In genomic region chr15:6624365-6625182, GRCm38 (mm10) we compare ENCODE assay signal across 8 mouse cellular contexts.
DNase-seq lines count a peak whose midpoint lies in the region; ATAC-seq and TF ChIP-seq lines count a peak whose summit lies in the region.

No protein-coding gene starts in this region.

- H3K4me3 ChIP-seq in lung, embryonic 14.5 days (ENCODE audit: low read depth, low read length), result no peak overlapping the region
- H3K4me3 ChIP-seq in lung, postnatal 0 days (ENCODE audit: low read depth, low read length), result no peak overlapping the region

- H3K9ac ChIP-seq in lung, embryonic 14.5 days, result no peak overlapping the region
- H3K9ac ChIP-seq in lung, postnatal 0 days (replicated peaks; ENCODE audit: low read depth), result no peak overlapping the region

- peak overlapping the region; percentile 57 for H3K4me2 ChIP-seq in lung, embryonic 14.5 days
- peak overlapping the region; percentile 25 for H3K4me2 ChIP-seq in lung, postnatal 0 days (replicated peaks; ENCODE audit: low read depth, low read length)

- H3K27ac ChIP-seq in lung, embryonic 14.5 days (ENCODE audit: low read depth), result no peak overlapping the region
- no peak overlapping the region for H3K27ac ChIP-seq in lung, postnatal 0 days (ENCODE audit: low read length)

- H3K4me1 ChIP-seq in lung, embryonic 14.5 days (ENCODE audit: insufficient read depth), result peaks cover 4% of the 10 kb centered on the region; the same call in 1 of the 2 replicates
- H3K4me1 ChIP-seq in lung, postnatal 0 days (ENCODE audit: insufficient read depth, low read depth, low read length), result peaks cover 5% of the 10 kb centered on the region; the same call in 1 of the 2 replicates

- no peaks in the 10 kb centered on the region for H3K9me3 ChIP-seq in lung, embryonic 14.5 days (ENCODE audit: low read depth, low read length)
- H3K9me3 ChIP-seq in lung, postnatal 0 days (ENCODE audit: low read length), result no peaks in the 10 kb centered on the region

- TF ChIP-seq CTCF in lung, embryonic 14.5 days (IDR thresholded peaks at IDR 0.05; ENCODE audit: low read depth), result no peak
- no peak for TF ChIP-seq CTCF in lung, postnatal 0 days (IDR thresholded peaks at IDR 0.05)

- peak; percentile 59 for DNase-seq in lung, embryonic 14.5 days
- no peak for DNase-seq in lung, postnatal 25 days (ENCODE audit: low spot score)
- peak; percentile 42 for DNase-seq in embryo, embryonic 9.5 days (ENCODE audit: extremely low spot score)
- DNase-seq in lung, postnatal 0 days (ENCODE audit: low spot score), result peak; percentile 59
- peak; percentile 25 for DNase-seq in right cerebral cortex, adult 18-20 months
- no peak for DNase-seq in spleen, adult 12 weeks (ENCODE audit: low spot score)
- DNase-seq in gastrocnemius, adult 18-20 months (ENCODE audit: low spot score), result no peak

- no peaks in the 10 kb centered on the region for H3K36me3 ChIP-seq in lung, embryonic 14.5 days (ENCODE audit: insufficient read depth)
- no peaks in the 10 kb centered on the region for H3K36me3 ChIP-seq in lung, postnatal 0 days (ENCODE audit: insufficient read depth, low read length)

- no peaks in the 10 kb centered on the region for H3K27me3 ChIP-seq in lung, embryonic 14.5 days (ENCODE audit: insufficient read depth, low read length)
- H3K27me3 ChIP-seq in lung, postnatal 0 days (replicated peaks; ENCODE audit: insufficient read depth, low read length), result no peaks in the 10 kb centered on the region

- peak; percentile 59 for ATAC-seq in lung, embryonic 14.5 days (ENCODE audit: insufficient read depth)
- ATAC-seq in inflammation-experienced regulatory T-cells, adult 6 months, result peak; percentile 39
- ATAC-seq in lung, postnatal 0 days, result 0 out of 2 replicates have a peak, but pooled peaks have one; percentile 7

- WGBS in lung, embryonic 14.5 days, result 17% methylated on average over 18 of the region's 18 CpGs
- 16% methylated on average over 18 of the region's 18 CpGs for WGBS in lung, postnatal 0 days

- TF ChIP-seq EP300 in lung, postnatal 0 days (IDR thresholded peaks at IDR 0.05), result no peak

Comparison
In these comparisons a context has a peak if more than half of its experiments do, and no peak if none do; other contexts are left out.
1. DNase-seq: peak in lung, embryonic 14.5 days (single experiment), embryo, embryonic 9.5 days (single experiment), lung, postnatal 0 days (single experiment) and right cerebral cortex, adult 18-20 months (single experiment); none in lung, postnatal 25 days (single experiment), spleen, adult 12 weeks (single experiment) and gastrocnemius, adult 18-20 months (single experiment).
2. ATAC-seq: peak in every context shown above with its lines; median percentile 59 in lung, embryonic 14.5 days; 39 in inflammation-experienced regulatory T-cells, adult 6 months; 7 in lung, postnatal 0 days.